Mouse (Mus musculus) liver, embryonic 18 days (tissue): ENCODE results near the gene Qsox2. TPM values are rescaled to one million over a fixed set of nuclear protein-coding genes. Genes with fewer than 3 reads are reported as not detected.

Experiments used
- polyA plus RNA-seq: library from polyadenylated mRNA; depleted of rRNA; stranded (reverse); fragments of >200 nt; gene quantifications from 2 replicates; pipeline ENCODE4 v1.2.3, GENCODE M21; 2012; rRNA removed

Qsox2 gene
- 4.8 and 5.4 TPM in 2 replicates for polyA plus RNA-seq

GRCm38 (mm10) chr2:26237290-26237782, at the start of gene Qsox2:
Qsox2 (minus strand) TSS chr2:26237525.

GRCm38 (mm10) chr2:26208126-26208789, 29.1 kb downstream of the Qsox2 start, which contains the start of gene Lhx3:
Lhx3 (minus strand) TSS chr2:26208289.

Other genes starting within 250 kb of the Qsox2 start
- gene Ubac1, start 215.8 kb downstream of the Qsox2 start, polyA plus RNA-seq: 142 and 147 TPM in 2 replicates
- 2.1 and 2.2 TPM in 2 replicates for gene Nacc2, start 114.3 kb downstream of the Qsox2 start, polyA plus RNA-seq
- gene Lhx3, start 29.2 kb downstream of the Qsox2 start, polyA plus RNA-seq: not detected in 2 replicates
- gene Ccdc187, start 57.0 kb upstream of the Qsox2 start, polyA plus RNA-seq: 0.06 and 0.08 TPM in 2 replicates
- gene Gpsm1, start 78.0 kb upstream of the Qsox2 start, polyA plus RNA-seq: 2.7 and 3.2 TPM in 2 replicates
- 7.0 and 7.3 TPM in 2 replicates for gene Dnlz, start 114.6 kb upstream of the Qsox2 start, polyA plus RNA-seq
- gene Card9, start 123.4 kb upstream of the Qsox2 start, polyA plus RNA-seq: 9.9 and 14.2 TPM in 2 replicates
- 9.1 and 9.5 TPM in 2 replicates for gene Snapc4, start 143.1 kb upstream of the Qsox2 start, polyA plus RNA-seq
- gene Entr1, start 151.8 kb upstream of the Qsox2 start, polyA plus RNA-seq: 33.9 and 35.0 TPM in 2 replicates
- gene Pmpca, start 151.8 kb upstream of the Qsox2 start, polyA plus RNA-seq: 33.4 and 35.6 TPM in 2 replicates
- 6.1 and 7.1 TPM in 2 replicates for gene Inpp5e, start 171.7 kb upstream of the Qsox2 start, polyA plus RNA-seq
- 16.5 and 19.2 TPM in 2 replicates for gene Sec16a, start 207.7 kb upstream of the Qsox2 start, polyA plus RNA-seq